Mouse (Mus musculus) liver, postnatal 0 days (tissue): ENCODE results near the gene Hcn3. TPM values are rescaled to one million over a fixed set of nuclear protein-coding genes. Genes with fewer than 3 reads are reported as not detected.

ENCODE experiments used
- ATAC-seq: fragments of 200-750 bp; cut with Nextera tagmentation; 2 replicates; pipeline ENCODE4 v1.8.0; 2017; ENCODE audit warnings: mild to moderate bottlenecking, moderate library complexity
- DNase-seq: peaks from one replicate; pipeline ENCODE4 v3.0.0-alpha.2; 2016
- H3K27ac ChIP-seq: fragments of 300-500 bp; sonication (generic); 2 replicates; pipeline ENCODE4 v1.5.1; 2014; ENCODE audit warnings: antibody characterized with exemption, moderate library complexity, mild to moderate bottlenecking, low read depth
- H3K27me3 ChIP-seq: fragments of 300-500 bp; sonication (generic); 2 replicates; pipeline ENCODE4 v1.6.1; 2014; ENCODE audit warnings: low read length, control low read depth, mixed read lengths; ENCODE audit not compliant: insufficient read depth
- H3K36me3 ChIP-seq: fragments of 300-500 bp; sonication (generic); replicated peaks from 2 replicates; pipeline ENCODE4 v1.6.1; 2014; ENCODE audit warnings: mild to moderate bottlenecking, control low read depth, low read length, moderate library complexity, mixed read lengths; ENCODE audit not compliant: insufficient read depth
- H3K4me1 ChIP-seq: fragments of 300-500 bp; sonication (generic); 2 replicates; pipeline ENCODE4 v1.6.1; 2014; ENCODE audit warnings: antibody characterized with exemption, mild to moderate bottlenecking, control low read depth; ENCODE audit not compliant: insufficient read depth
- H3K4me2 ChIP-seq: fragments of 300-500 bp; sonication (generic); 2 replicates; pipeline ENCODE4 v1.6.1; 2014; ENCODE audit warnings: low read depth, mild to moderate bottlenecking, low read length, moderate library complexity, mixed read lengths
- H3K4me3 ChIP-seq: fragments of 300-500 bp; sonication (generic); 2 replicates; pipeline ENCODE4 v1.5.1; 2014; ENCODE audit warnings: low read depth, low read length
- H3K9ac ChIP-seq: fragments of 300-500 bp; sonication (generic); replicated peaks from 2 replicates; pipeline ENCODE4 v1.6.1; 2014; ENCODE audit warnings: mild to moderate bottlenecking, moderate library complexity
- H3K9me3 ChIP-seq: fragments of 300-500 bp; sonication (generic); 2 replicates; pipeline ENCODE4 v1.6.1; 2016; ENCODE audit warnings: mild to moderate bottlenecking, control low read depth, low read length, mixed read lengths
- CTCF ChIP-seq: sonication (generic); IDR thresholded peaks from 2 replicates; pipeline ENCODE4 v1.5.1; 2016; ENCODE audit warnings: antibody characterized with exemption, low read depth
- EP300 ChIP-seq: IDR thresholded peaks from 2 replicates; pipeline ENCODE4 v1.6.1; 2016; ENCODE audit warnings: antibody characterized with exemption, low read depth, mild to moderate bottlenecking
- WGBS: fragments of 180-500 bp; shearing (Covaris S2); extraction: QIAGEN DNeasy Blood & Tissue Kit; methylation state at CpG from one replicate; pipeline ENCODE4 v1.1.7; 2014; ENCODE audit not compliant: insufficient replicate concordance; 5-methylcytosine and 5-hydroxymethylcytosine counted together
- polyA plus RNA-seq: library from polyadenylated mRNA; unstranded; fragments of >200 nt; fragmentation: Nextera tagmentation; extraction: Ambion mirVana; gene quantifications from 2 replicates; pipeline ENCODE4 v1.2.1, GENCODE M21; 2015

Hcn3 gene
- polyA plus RNA-seq, 1 experiment from 2014 or later = 0.49 TPM

GRCm38 (mm10) chr3:89129908-89130307, 30.1 kb downstream of the Hcn3 start:
- Histone ChIP-seq H3K27me3 (no peaks in the 10 kb centered on the region), H3K9ac (no peak overlapping the region), H3K4me1 (peaks cover 30% of the 10 kb centered on the region), H3K4me3 (no peak overlapping the region), H3K4me2 (no peak overlapping the region), H3K36me3 (no peaks in the 10 kb centered on the region), H3K9me3 (no peaks in the 10 kb centered on the region), H3K27ac (no peak overlapping the region)
- 89% methylated on average over 3 of the region's 3 CpGs for WGBS
- ATAC-seq (no peak), DNase-seq (no peak)
- TF ChIP-seq EP300 (no peak), CTCF (no peak)

DNA sequence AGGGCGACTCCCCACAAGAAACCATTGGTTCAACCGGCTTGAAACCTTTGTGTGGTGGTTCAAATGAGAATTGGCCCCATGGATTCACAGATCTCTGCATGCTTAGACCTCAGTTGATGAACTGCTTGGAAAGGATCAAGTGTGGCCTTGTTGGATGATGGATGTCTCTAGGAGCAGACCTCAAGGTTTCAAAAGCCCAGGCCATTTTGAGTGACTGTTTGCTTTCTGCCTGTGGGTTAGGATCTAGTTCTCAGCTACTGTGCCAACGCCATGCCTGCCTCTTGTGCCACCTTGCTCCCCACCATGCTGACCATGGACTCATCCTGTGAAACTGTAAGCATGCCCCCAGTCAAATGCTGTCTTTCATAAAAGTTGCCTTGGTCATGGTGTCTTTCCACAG, 34.0 kb downstream of the Hcn3 start:
- Histone ChIP-seq H3K4me3 (no peak overlapping the region), H3K9ac (no peak overlapping the region), H3K4me1 (peaks cover 14% of the 10 kb centered on the region), H3K36me3 (no peaks in the 10 kb centered on the region), H3K9me3 (no peaks in the 10 kb centered on the region), H3K27ac (no peak overlapping the region), H3K4me2 (no peak overlapping the region), H3K27me3 (no peaks in the 10 kb centered on the region)
- ATAC-seq (no peak), DNase-seq (no peak)
- TF ChIP-seq EP300 (no peak), CTCF (no peak)
- 94% methylated on average over 3 of the region's 3 CpGs for WGBS

DNA sequence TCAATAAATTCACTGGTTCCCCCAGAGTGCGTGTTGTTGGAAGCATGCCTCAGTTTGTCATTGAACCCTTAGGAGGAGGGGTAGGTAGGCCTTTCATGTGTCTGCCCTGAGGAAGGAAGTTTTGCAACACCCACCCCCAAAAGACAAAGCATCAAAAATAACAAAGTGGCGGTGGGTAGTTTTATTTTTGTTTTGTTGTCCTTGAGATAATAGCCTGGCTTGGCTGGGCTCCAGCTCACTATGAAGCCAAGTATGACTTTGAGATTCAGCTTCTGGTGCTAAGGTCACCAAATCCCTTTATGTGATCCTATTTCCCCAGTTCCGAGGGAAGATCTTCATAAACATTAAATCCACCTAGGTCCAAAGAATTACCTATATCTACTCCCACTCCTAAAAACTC, 35.8 kb downstream of the Hcn3 start:
- no peak overlapping the region for H3K4me2 ChIP-seq
- H3K27ac ChIP-seq = no peak overlapping the region
- no peaks in the 10 kb centered on the region for H3K27me3 ChIP-seq
- ATAC-seq (no peak), DNase-seq (no peak)
- H3K4me1 ChIP-seq = peaks cover 14% of the 10 kb centered on the region
- H3K9me3 ChIP-seq = no peaks in the 10 kb centered on the region
- no peaks in the 10 kb centered on the region for H3K36me3 ChIP-seq
- no peak overlapping the region for H3K4me3 ChIP-seq
- TF ChIP-seq CTCF = no peak
- TF ChIP-seq EP300 = no peak
- no peak overlapping the region for H3K9ac ChIP-seq
- 45% methylated on average over 3 of the region's 3 CpGs for WGBS

DNA sequence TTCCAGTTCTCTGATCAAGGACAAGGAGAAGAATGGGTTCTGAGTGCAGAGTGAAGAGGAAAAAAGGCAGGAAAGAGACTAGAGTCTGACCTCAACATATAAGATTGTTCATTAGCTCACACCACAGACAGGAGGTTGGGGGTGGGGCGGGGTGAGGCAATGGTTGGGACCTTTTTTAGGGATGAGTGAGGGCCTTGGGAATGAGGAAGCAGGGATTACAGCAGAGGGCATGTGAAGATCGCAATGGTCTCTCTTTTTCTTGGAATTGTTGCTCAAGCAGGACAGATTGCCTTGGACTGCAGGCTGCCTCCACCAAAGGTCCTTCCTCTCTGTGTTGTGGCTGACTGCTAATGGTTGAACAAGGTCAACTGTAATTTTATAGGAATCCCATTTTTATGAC, 36.7 kb downstream of the Hcn3 start:
- H3K4me2 ChIP-seq = no peak overlapping the region
- H3K9ac ChIP-seq = no peak overlapping the region
- peaks cover 11% of the 10 kb centered on the region for H3K4me1 ChIP-seq
- H3K27ac ChIP-seq = no peak overlapping the region
- H3K27me3 ChIP-seq = no peaks in the 10 kb centered on the region
- TF ChIP-seq EP300 (no peak), CTCF (no peak)
- no peaks in the 10 kb centered on the region for H3K9me3 ChIP-seq
- peak; percentile 48; the same call in 1 of the 2 replicates for ATAC-seq
- 56% methylated on average over 2 of the region's 2 CpGs for WGBS
- H3K36me3 ChIP-seq = no peaks in the 10 kb centered on the region
- no peak overlapping the region for H3K4me3 ChIP-seq
- DNase-seq = no peak

GRCm38 (mm10) chr3:89115522-89115921, 44.5 kb downstream of the Hcn3 start:
- Histone ChIP-seq H3K4me1 (0 out of 2 replicates have a peak, but pooled peaks cover 5% of the 10 kb centered on the region), H3K4me3 (no peak overlapping the region), H3K9me3 (no peaks in the 10 kb centered on the region), H3K36me3 (no peaks in the 10 kb centered on the region), H3K4me2 (no peak overlapping the region), H3K27ac (no peak overlapping the region), H3K27me3 (no peaks in the 10 kb centered on the region), H3K9ac (no peak overlapping the region)
- ATAC-seq (peak; percentile 54; the same call in 1 of the 2 replicates), DNase-seq (no peak)
- 18% methylated on average over 2 of the region's 2 CpGs for WGBS
- TF ChIP-seq CTCF (peak; percentile 73), EP300 (no peak)

DNA sequence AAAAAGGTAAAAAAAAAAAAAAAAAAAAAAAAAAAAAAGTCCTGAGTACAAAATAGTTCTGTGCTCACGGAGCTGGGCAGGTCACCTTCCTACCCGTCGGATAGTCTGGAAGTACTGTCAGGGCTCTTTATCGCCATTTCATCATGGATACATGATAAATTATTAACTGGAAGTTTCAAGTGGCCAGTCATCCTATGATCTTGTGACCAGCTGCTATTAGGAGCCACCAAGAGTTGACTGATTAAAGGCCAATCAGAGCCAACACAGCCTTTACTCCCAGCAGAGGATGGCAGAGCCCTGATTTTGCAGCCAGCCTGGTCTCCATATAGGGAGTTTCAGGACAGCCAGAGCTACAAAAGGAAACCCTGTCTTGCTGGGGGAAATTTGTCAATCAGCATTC, 46.9 kb downstream of the Hcn3 start:
- Histone ChIP-seq H3K27ac (peak overlapping the region; percentile 59), H3K27me3 (no peaks in the 10 kb centered on the region), H3K9me3 (no peaks in the 10 kb centered on the region), H3K4me2 (no peak overlapping the region), H3K36me3 (no peaks in the 10 kb centered on the region), H3K9ac (no peak overlapping the region), H3K4me3 (no peak overlapping the region), H3K4me1 (peaks cover 5% of the 10 kb centered on the region; the same call in 1 of the 2 replicates)
- 74% methylated on average over 4 of the region's 4 CpGs for WGBS
- no peak for DNase-seq
- no peak for TF ChIP-seq CTCF
- TF ChIP-seq EP300 = no peak
- peak; percentile 87 for ATAC-seq

- Histone ChIP-seq H3K4me2 (no peak overlapping the region), H3K9ac (no peak overlapping the region), H3K27ac (no peak overlapping the region), H3K27me3 (no peaks in the 10 kb centered on the region), H3K9me3 (no peaks in the 10 kb centered on the region), H3K4me1 (peaks cover 7% of the 10 kb centered on the region), H3K36me3 (no peaks in the 10 kb centered on the region), H3K4me3 (no peak overlapping the region)
- ATAC-seq (no peak), DNase-seq (no peak)
- WGBS = 53% methylated on average over 1 of the region's 1 CpGs
- no peak for TF ChIP-seq CTCF
- no peak for TF ChIP-seq EP300
Measured at GRCm38 (mm10) chr3:89108146-89108545, 51.9 kb downstream of the Hcn3 start.
